Mouse (Mus musculus) spleen, adult 2 months (tissue): ENCODE results near the gene Spem1.

Experiments
- CTCF ChIP-seq: fragments of 200-500 bp; IDR thresholded peaks from 2 replicates; pipeline ENCODE4 v1.5.1; 2011; ENCODE audit warnings: mild to moderate bottlenecking, inconsistent platforms; ENCODE audit not compliant: insufficient read depth, insufficient read length, insufficient replicate concordance; ENCODE audit errors: extremely low read depth
- POLR2A ChIP-seq: fragments of 200-500 bp; IDR thresholded peaks from 2 replicates; pipeline ENCODE4 v1.6.1; 2011; ENCODE audit warnings: low read depth, low read length, inconsistent platforms

DNA sequence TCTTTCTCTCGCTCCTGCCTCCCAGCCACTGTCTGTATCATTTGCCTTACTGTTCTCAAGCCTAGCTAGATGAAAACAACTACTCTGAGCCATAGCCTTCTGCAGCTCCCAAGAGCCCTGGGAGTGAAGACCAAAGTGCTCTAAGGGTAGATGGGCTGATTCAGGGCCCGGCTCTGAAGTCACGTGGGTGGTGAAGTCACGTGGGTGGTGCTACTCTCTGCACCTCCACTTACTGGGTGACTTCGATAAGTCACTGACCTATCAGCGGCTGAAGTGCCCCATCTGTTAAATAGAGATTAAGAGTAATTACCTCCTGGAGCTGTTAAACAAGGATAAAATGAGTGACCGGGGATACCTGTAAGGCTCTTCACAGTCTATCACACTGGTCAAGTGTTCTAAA, 32.0 kb upstream of the Spem1 start:
- no peak for TF ChIP-seq CTCF
- TF ChIP-seq POLR2A = no peak
